Mouse (Mus musculus) lung, postnatal 0 days (tissue): ENCODE results near the gene Olfr222.

ENCODE experiments used
- CTCF ChIP-seq: IDR thresholded peaks from 2 replicates; pipeline ENCODE4 v1.5.1; 2016; ENCODE audit warnings: antibody characterized with exemption, mild to moderate bottlenecking
- EP300 ChIP-seq: IDR thresholded peaks from 2 replicates; pipeline ENCODE4 v1.6.1; 2016; ENCODE audit warnings: antibody characterized with exemption, mild to moderate bottlenecking, control low read depth

DNA sequence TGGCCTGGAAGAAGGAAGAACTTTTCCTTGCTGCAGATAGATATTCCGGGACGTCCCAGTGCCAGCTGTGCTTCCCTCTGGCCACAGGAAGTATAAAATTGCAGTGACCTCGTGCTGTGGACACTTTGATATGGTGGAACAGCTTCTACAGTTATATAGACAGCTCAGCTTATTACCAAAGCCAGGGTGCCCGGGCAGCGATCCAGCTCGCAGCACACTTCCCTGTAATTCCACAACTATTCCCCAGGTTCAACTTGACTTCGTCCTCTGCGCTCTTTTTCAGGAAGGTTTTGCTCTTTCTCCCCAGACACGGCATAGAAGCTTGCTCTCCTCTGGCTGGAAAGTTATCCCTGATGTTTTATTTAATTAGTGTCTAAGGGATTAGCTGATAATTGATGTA is 309 bp downstream of the Olfr222 start:
- TF ChIP-seq EP300: no peak
- TF ChIP-seq CTCF: no peak
